Mouse (Mus musculus): Measurements from ENCODE around the gene Arid3a.
"Not testable (repeated sequence)": the region's sequence is repeated elsewhere in the genome, so short reads cannot be mapped to it uniquely, and the experiment has no call there.

- TF ChIP-seq POLR2A, EP300 (IDR thresholded peaks at IDR 0.05; ENCODE audit: insufficient read depth, low read depth, low read length): not testable (repeated sequence)
Observed at GRCm38 (mm10) chr10:79959412-79959811, 32.6 kb downstream of the Arid3a start.
